Mouse (Mus musculus) embryonic facial prominence, embryonic 14.5 days (tissue): ENCODE measurements around the gene Hectd1. TPM values are rescaled to one million over a fixed set of nuclear protein-coding genes. Genes with fewer than 3 reads are reported as not detected.
A peak's percentile ranks its signal among the peaks of the same experiment; 100 is the strongest.

Source experiments
- ATAC-seq: fragments of 200-750 bp; cut with Nextera tagmentation; 2 replicates; pipeline ENCODE4 v1.8.0; 2017; ENCODE audit warnings: low read depth, moderate number of reproducible peaks, moderate TSS enrichment
- DNase-seq: peaks from one replicate; pipeline ENCODE4 v3.0.0-alpha.2; 2015; ENCODE audit warnings: low spot score
- H3K27ac ChIP-seq: fragments of 300-500 bp; sonication (generic); replicated peaks from 2 replicates; pipeline ENCODE4 v1.5.1; 2014; ENCODE audit warnings: low read depth, mild to moderate bottlenecking, low read length, moderate library complexity
- H3K27me3 ChIP-seq: fragments of 300-500 bp; sonication (generic); replicated peaks from 2 replicates; pipeline ENCODE4 v1.6.1; 2014; ENCODE audit warnings: low read length; ENCODE audit not compliant: control insufficient read depth, insufficient read depth
- H3K36me3 ChIP-seq: fragments of 300-500 bp; sonication (generic); 2 replicates; pipeline ENCODE4 v1.6.1; 2014; ENCODE audit warnings: low read length, mixed read lengths; ENCODE audit not compliant: control insufficient read depth, insufficient read depth
- H3K4me1 ChIP-seq: fragments of 300-500 bp; sonication (generic); 2 replicates; pipeline ENCODE4 v1.6.1; 2014; ENCODE audit warnings: antibody characterized with exemption, low read length; ENCODE audit not compliant: control insufficient read depth, insufficient read depth
- H3K4me2 ChIP-seq: fragments of 300-500 bp; sonication (generic); 2 replicates; pipeline ENCODE4 v1.6.1; 2014; ENCODE audit warnings: low read depth, mild to moderate bottlenecking, low read length, moderate library complexity, mixed read lengths
- H3K4me3 ChIP-seq: fragments of 300-500 bp; sonication (generic); 2 replicates; pipeline ENCODE4 v1.5.1; 2014; ENCODE audit warnings: low read depth, mild to moderate bottlenecking, low read length
- H3K9ac ChIP-seq: fragments of 300-500 bp; sonication (generic); 2 replicates; pipeline ENCODE4 v1.6.1; 2014; ENCODE audit warnings: low read depth, mild to moderate bottlenecking, low read length, moderate library complexity, mixed read lengths
- H3K9me3 ChIP-seq: fragments of 300-500 bp; sonication (generic); 2 replicates; pipeline ENCODE4 v1.6.1; 2016; ENCODE audit warnings: low read length; ENCODE audit not compliant: control insufficient read depth
- WGBS: fragments of 180-500 bp; shearing (Covaris S2); extraction: QIAGEN DNeasy Blood & Tissue Kit; methylation state at CpG from one replicate; pipeline ENCODE4 v1.1.7; 2014; 5-methylcytosine and 5-hydroxymethylcytosine counted together
- polyA plus RNA-seq: library from polyadenylated mRNA; unstranded; fragments of >200 nt; fragmentation: Nextera tagmentation; extraction: Ambion mirVana; gene quantifications from 2 replicates; pipeline ENCODE4 v1.2.1, GENCODE M21; 2014

Gene Hectd1
- polyA plus RNA-seq, 1 experiment from 2014 or later = 40.4 TPM

GRCm38 (mm10) chr12:51768702-51769101 lies 60.6 kb downstream of the Hectd1 start:
- Histone ChIP-seq H3K4me1 (no peaks in the 10 kb centered on the region), H3K9ac (no peak overlapping the region), H3K27me3 (no peaks in the 10 kb centered on the region), H3K9me3 (no peaks in the 10 kb centered on the region), H3K4me2 (no peak overlapping the region), H3K36me3 (peaks cover 82% of the 10 kb centered on the region), H3K4me3 (no peak overlapping the region), H3K27ac (no peak overlapping the region)
- ATAC-seq (no peak), DNase-seq (no peak)
- WGBS = 94% methylated on average over 15 of the region's 15 CpGs

GRCm38 (mm10) chr12:51767454-51767853 lies 61.9 kb downstream of the Hectd1 start:
- Histone ChIP-seq H3K4me3 (no peak overlapping the region), H3K9ac (no peak overlapping the region), H3K4me2 (no peak overlapping the region), H3K27ac (no peak overlapping the region), H3K27me3 (no peaks in the 10 kb centered on the region), H3K36me3 (peaks cover 84% of the 10 kb centered on the region), H3K4me1 (no peaks in the 10 kb centered on the region), H3K9me3 (no peaks in the 10 kb centered on the region)
- ATAC-seq = no peak
- WGBS = 94% methylated on average over 4 of the region's 4 CpGs
- no peak for DNase-seq

DNA sequence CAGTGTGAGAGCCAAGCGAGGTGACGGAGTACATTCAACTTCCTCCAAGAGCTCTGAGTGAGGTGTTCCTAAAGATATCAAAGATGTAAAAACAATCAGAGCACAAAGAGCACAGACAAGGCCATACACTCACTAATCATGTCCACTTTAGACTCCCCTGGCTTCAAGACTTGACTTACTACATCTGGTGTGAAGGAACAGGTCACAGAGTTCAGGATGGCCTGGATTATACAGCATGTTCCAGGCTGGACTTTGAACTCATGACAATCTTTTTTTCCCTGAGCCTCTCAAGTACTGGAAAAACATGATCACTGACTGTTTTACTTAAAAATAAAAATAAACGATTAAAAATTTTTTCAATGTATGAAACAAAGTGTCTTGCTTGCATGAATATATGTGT lies 70.0 kb downstream of the Hectd1 start:
- H3K4me1 ChIP-seq = no peaks in the 10 kb centered on the region
- DNase-seq (no peak), ATAC-seq (no peak)
- no peak overlapping the region for H3K9ac ChIP-seq
- H3K4me3 ChIP-seq = no peak overlapping the region
- no peaks in the 10 kb centered on the region for H3K27me3 ChIP-seq
- H3K27ac ChIP-seq = no peak overlapping the region
- 93% methylated on average over 3 of the region's 3 CpGs for WGBS
- H3K4me2 ChIP-seq = no peak overlapping the region
- H3K9me3 ChIP-seq = no peaks in the 10 kb centered on the region
- peaks cover 88% of the 10 kb centered on the region for H3K36me3 ChIP-seq

DNA sequence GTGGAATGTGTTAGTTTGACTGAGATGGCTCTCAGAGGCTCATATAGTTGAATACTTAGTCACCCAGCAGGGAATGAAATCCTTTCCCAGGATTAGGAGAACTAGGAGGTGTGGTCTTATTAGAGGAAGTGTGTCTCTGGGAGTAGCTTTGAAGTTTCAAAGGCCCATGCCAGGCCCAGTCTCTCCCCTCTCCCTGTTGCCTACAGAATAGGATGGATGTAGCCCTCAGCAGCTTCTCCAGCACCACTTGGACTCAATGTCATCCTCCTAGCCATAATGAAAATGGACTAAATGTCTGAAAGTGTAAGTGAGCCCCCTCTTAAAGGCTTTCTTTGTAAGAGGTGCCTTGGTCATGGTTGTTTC lies 72.8 kb downstream of the Hectd1 start:
- H3K9me3 ChIP-seq = no peaks in the 10 kb centered on the region
- H3K4me1 ChIP-seq = no peaks in the 10 kb centered on the region
- H3K4me3 ChIP-seq = no peak overlapping the region
- H3K9ac ChIP-seq = no peak overlapping the region
- no peak overlapping the region for H3K4me2 ChIP-seq
- H3K27ac ChIP-seq = no peak overlapping the region
- DNase-seq (no peak), ATAC-seq (no peak)
- peaks cover 89% of the 10 kb centered on the region for H3K36me3 ChIP-seq
- H3K27me3 ChIP-seq = no peaks in the 10 kb centered on the region

- no peaks in the 10 kb centered on the region for H3K27me3 ChIP-seq
- ATAC-seq = no peak
- no peaks in the 10 kb centered on the region for H3K4me1 ChIP-seq
- no peak overlapping the region for H3K27ac ChIP-seq
- DNase-seq = no peak
- no peak overlapping the region for H3K9ac ChIP-seq
- no peak overlapping the region for H3K4me2 ChIP-seq
- no peaks in the 10 kb centered on the region for H3K9me3 ChIP-seq
- peaks cover 89% of the 10 kb centered on the region for H3K36me3 ChIP-seq
- no peak overlapping the region for H3K4me3 ChIP-seq
- WGBS = 95% methylated on average over 12 of the region's 12 CpGs
Observed at GRCm38 (mm10) chr12:51755938-51756598, 73.3 kb downstream of the Hectd1 start.

GRCm38 (mm10) chr12:51747348-51747747 lies 82.0 kb downstream of the Hectd1 start:
- H3K9ac ChIP-seq = no peak overlapping the region
- no peaks in the 10 kb centered on the region for H3K4me1 ChIP-seq
- no peak overlapping the region for H3K4me3 ChIP-seq
- H3K9me3 ChIP-seq = no peaks in the 10 kb centered on the region
- 93% methylated on average over 2 of the region's 2 CpGs for WGBS
- H3K27me3 ChIP-seq = no peaks in the 10 kb centered on the region
- H3K36me3 ChIP-seq = peaks cover 90% of the 10 kb centered on the region
- H3K4me2 ChIP-seq = no peak overlapping the region
- ATAC-seq (no peak), DNase-seq (no peak)
- no peak overlapping the region for H3K27ac ChIP-seq

- no peaks in the 10 kb centered on the region for H3K9me3 ChIP-seq
- peak; percentile 20 for DNase-seq
- no peak overlapping the region; the same call in 1 of the 2 replicates for H3K27ac ChIP-seq
- no peaks in the 10 kb centered on the region for H3K4me1 ChIP-seq
- no peak overlapping the region for H3K4me2 ChIP-seq
- H3K27me3 ChIP-seq = no peaks in the 10 kb centered on the region
- 32% methylated on average over 6 of the region's 6 CpGs for WGBS
- no peak overlapping the region for H3K4me3 ChIP-seq
- no peak overlapping the region for H3K9ac ChIP-seq
- no peak; the same call in 1 of the 2 replicates for ATAC-seq
- H3K36me3 ChIP-seq = peaks cover 75% of the 10 kb centered on the region
Observed at GRCm38 (mm10) chr12:51744957-51745356, 84.4 kb downstream of the Hectd1 start.

DNA sequence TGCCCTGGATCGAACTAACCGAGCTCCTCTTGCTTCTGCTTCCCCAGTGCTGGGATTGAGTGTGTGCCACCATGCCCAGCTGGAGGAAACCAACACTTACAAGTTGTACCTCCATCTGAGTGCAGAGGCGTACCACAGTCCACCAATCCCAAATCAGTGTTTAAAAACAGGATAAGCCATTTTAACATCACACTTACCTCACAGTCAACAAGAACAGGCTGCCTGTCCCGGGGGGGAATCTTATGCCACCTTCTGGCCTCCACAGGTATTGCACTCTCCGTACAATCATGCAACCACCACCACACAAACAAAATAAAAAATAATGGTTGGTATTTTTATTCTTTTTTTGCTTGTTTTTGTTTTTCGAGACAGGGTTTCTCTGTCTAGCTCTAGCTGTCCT lies 87.6 kb downstream of the Hectd1 start:
- DNase-seq = no peak
- no peak for ATAC-seq
- 84% methylated on average over 6 of the region's 6 CpGs for WGBS

DNA sequence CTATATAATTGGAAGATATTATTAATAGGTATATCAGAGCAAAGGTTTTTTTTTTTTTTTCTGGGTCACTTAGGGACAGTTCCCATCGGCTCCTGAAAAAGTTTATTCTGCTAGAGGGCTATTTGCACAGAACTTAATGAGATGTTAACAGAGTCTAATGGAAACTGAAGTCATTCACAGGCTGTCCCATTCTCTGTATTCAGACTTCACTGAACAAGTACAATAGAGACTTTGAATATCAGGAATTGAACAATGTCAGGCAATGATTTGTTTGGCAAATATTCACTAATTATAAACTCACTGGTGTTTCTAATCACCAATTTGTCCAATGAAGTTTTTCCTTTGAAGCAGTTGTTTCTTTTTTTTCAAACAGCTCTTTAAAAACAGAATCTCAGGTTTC lies 92.5 kb downstream of the Hectd1 start:
- WGBS = 68% methylated on average over 1 of the region's 1 CpGs
- ATAC-seq = no peak

More for the DNA sequence above, 87.6 kb downstream of the Hectd1 start:
- peaks cover 47% of the 10 kb centered on the region for H3K36me3 ChIP-seq
- no peaks in the 10 kb centered on the region for H3K9me3 ChIP-seq
- H3K27me3 ChIP-seq = no peaks in the 10 kb centered on the region
- H3K9ac ChIP-seq = no peak overlapping the region
- H3K4me2 ChIP-seq = no peak overlapping the region
- no peak overlapping the region for H3K27ac ChIP-seq
- H3K4me1 ChIP-seq = no peaks in the 10 kb centered on the region
- H3K4me3 ChIP-seq = no peak overlapping the region

More for the DNA sequence above, 92.5 kb downstream of the Hectd1 start:
- no peak overlapping the region for H3K4me2 ChIP-seq
- H3K4me3 ChIP-seq = no peak overlapping the region
- no peak overlapping the region for H3K9ac ChIP-seq
- no peak for DNase-seq
- 0 out of 2 replicates have a peak, but pooled peaks cover 5% of the 10 kb centered on the region for H3K36me3 ChIP-seq
- H3K27ac ChIP-seq = no peak overlapping the region
- H3K4me1 ChIP-seq = peaks cover 7% of the 10 kb centered on the region; the same call in 1 of the 2 replicates
- no peaks in the 10 kb centered on the region for H3K27me3 ChIP-seq
- no peaks in the 10 kb centered on the region for H3K9me3 ChIP-seq
